Mouse (Mus musculus): ENCODE results near the gene D330045A20Rik. TPM values are rescaled to one million over a fixed set of nuclear protein-coding genes. Genes with fewer than 3 reads are reported as not detected.

Gene D330045A20Rik
- polyA plus RNA-seq, 1 experiment from 2014 or later, result 1.5 TPM

DNA sequence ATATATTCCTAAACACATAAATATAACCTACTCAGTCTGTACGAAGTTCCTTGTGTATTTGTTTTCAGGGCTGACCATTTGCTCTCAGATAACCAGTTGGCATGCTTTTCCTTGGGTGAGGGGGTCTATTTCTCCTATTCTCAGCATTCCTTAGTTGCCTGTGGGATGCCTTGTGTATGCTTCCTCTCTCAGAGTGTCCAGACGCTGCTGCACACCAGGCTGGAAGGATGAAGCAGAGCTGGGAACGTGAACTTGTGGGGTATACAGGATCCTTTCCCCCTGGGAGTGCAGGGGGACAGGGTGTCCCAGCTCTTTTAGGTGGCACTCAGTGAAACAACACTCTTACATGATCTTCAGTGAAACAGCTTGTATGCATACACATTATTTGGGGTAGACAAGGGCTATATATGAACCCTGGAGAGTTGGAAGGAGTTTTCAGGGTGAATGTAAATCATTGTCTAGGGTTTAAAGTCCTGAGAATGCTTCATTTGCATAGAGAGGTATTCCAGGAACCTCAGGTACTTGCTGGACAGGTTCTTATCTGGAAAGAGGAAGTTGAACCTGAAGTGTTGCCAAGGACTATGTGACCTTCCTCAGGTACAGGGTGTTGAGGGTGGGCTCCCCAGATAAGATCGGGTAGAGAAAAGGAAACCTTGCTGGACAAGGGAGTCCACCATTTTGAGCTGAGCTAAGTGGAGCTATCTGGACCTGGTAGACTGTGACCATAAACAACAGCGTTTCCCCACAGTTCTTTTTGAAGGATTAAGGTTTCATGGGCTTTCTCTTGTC, 44.3 kb downstream of the D330045A20Rik start:
- no peaks in the 10 kb centered on the region for H3K9me3 ChIP-seq (ENCODE audit: control insufficient read depth, low read length)
- H3K9ac ChIP-seq (replicated peaks; ENCODE audit: low read depth, low read length), result no peak overlapping the region
- H3K27me3 ChIP-seq (replicated peaks; ENCODE audit: control insufficient read depth, insufficient read depth, low read length), result no peaks in the 10 kb centered on the region
- no peaks in the 10 kb centered on the region for H3K4me1 ChIP-seq (replicated peaks; ENCODE audit: control insufficient read depth, insufficient read depth, low read length)
- WGBS, result 70% methylated on average over 5 of the region's 5 CpGs
- no peaks in the 10 kb centered on the region for H3K36me3 ChIP-seq (ENCODE audit: control insufficient read depth, insufficient read depth)
- H3K27ac ChIP-seq (ENCODE audit: low read length), result no peak overlapping the region
- H3K4me2 ChIP-seq (ENCODE audit: low read length), result no peak overlapping the region
- no peak for ATAC-seq
- H3K4me3 ChIP-seq (replicated peaks; ENCODE audit: low read length), result no peak overlapping the region

DNA sequence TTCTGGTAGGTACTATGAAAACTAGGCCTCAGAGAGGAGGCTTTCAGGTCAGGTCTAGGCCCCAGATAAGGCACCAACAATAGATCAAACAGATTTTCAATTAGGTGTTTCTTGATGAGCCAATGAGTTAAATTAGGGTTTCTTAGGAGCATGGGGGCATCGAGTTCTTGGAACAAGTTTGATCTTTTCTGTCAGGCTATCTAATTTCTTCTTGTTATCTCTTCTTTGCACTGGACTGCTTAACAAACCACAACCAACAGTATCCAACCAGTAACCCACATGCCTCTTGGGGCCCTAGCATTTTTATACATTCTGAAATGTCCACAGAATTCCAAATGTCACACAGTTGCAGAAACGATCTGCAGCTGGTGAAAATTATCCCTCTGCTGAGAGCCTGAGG, 45.6 kb downstream of the D330045A20Rik start:
- ATAC-seq, result no peak
- WGBS, result 92% methylated on average over 2 of the region's 2 CpGs

DNA sequence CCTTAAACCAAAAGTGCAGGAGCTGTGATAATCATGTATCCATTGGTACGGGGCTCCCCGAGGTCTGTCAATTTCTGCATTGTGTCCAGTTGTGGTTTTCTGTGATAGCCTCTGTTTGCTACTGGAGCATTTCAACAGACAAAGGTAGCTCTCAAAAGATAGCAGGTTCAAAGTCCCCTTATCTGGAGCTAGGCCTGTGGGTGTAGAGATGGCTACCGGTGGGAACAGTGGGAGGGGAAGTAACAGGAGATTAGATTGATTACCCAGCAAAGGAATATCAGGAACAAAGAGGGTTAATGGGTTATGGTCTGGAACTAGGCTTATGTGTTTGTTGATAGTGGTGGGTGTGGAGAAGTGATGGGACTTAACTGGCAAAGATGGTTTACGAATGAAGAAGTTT, 46.8 kb downstream of the D330045A20Rik start:
- H3K4me1 ChIP-seq (replicated peaks; ENCODE audit: control insufficient read depth, insufficient read depth, low read length), result no peaks in the 10 kb centered on the region

More for the DNA sequence above, 45.6 kb downstream of the D330045A20Rik start:
- no peak overlapping the region for H3K4me2 ChIP-seq (ENCODE audit: low read length)
- H3K4me1 ChIP-seq (replicated peaks; ENCODE audit: control insufficient read depth, insufficient read depth, low read length), result no peaks in the 10 kb centered on the region
- no peak overlapping the region for H3K9ac ChIP-seq (replicated peaks; ENCODE audit: low read depth, low read length)
- H3K27ac ChIP-seq (ENCODE audit: low read length), result no peak overlapping the region
- no peaks in the 10 kb centered on the region for H3K27me3 ChIP-seq (replicated peaks; ENCODE audit: control insufficient read depth, insufficient read depth, low read length)
- no peaks in the 10 kb centered on the region for H3K9me3 ChIP-seq (ENCODE audit: control insufficient read depth, low read length)
- no peak overlapping the region for H3K4me3 ChIP-seq (replicated peaks; ENCODE audit: low read length)
- H3K36me3 ChIP-seq (ENCODE audit: control insufficient read depth, insufficient read depth), result no peaks in the 10 kb centered on the region

DNA sequence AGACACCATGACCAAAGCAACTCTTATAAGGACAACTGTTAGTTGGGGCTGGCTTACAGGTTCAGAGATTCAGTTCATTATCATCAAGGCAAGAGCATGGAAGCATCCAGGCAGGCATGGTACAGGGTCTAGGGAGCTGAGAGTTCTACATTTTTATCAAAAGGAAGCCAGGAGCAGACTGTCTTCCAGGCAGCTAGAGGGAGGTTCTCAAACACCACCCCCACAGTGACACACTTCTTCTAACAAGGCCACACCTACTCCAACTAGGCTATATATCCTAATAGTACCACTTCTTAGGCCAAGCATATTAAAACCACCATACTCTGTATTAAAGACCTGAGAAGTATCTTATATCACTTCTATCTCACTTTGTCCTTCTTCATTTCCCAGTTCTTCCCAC, 49.5 kb downstream of the D330045A20Rik start:
- H3K27ac ChIP-seq (ENCODE audit: low read length), result no peak overlapping the region
- H3K9ac ChIP-seq (replicated peaks; ENCODE audit: low read depth, low read length), result no peak overlapping the region
- ATAC-seq, result no peak
- no peak overlapping the region for H3K4me2 ChIP-seq (ENCODE audit: low read length)
- H3K9me3 ChIP-seq (ENCODE audit: control insufficient read depth, low read length), result no peaks in the 10 kb centered on the region
- H3K4me1 ChIP-seq (replicated peaks; ENCODE audit: control insufficient read depth, insufficient read depth, low read length), result no peaks in the 10 kb centered on the region
- H3K4me3 ChIP-seq (replicated peaks; ENCODE audit: low read length), result no peak overlapping the region
- H3K36me3 ChIP-seq (ENCODE audit: control insufficient read depth, insufficient read depth), result no peaks in the 10 kb centered on the region
- H3K27me3 ChIP-seq (replicated peaks; ENCODE audit: control insufficient read depth, insufficient read depth, low read length), result no peaks in the 10 kb centered on the region

More for the DNA sequence above, 46.8 kb downstream of the D330045A20Rik start:
- Histone ChIP-seq H3K27ac (ENCODE audit: low read length) (no peak overlapping the region), H3K27me3 (replicated peaks; ENCODE audit: control insufficient read depth, insufficient read depth, low read length) (no peaks in the 10 kb centered on the region), H3K9me3 (ENCODE audit: control insufficient read depth, low read length) (no peaks in the 10 kb centered on the region), H3K4me3 (replicated peaks; ENCODE audit: low read length) (no peak overlapping the region), H3K36me3 (ENCODE audit: control insufficient read depth, insufficient read depth) (no peaks in the 10 kb centered on the region), H3K9ac (replicated peaks; ENCODE audit: low read depth, low read length) (no peak overlapping the region), H3K4me2 (ENCODE audit: low read length) (no peak overlapping the region)
- WGBS, result 91% methylated on average over 4 of the region's 4 CpGs
- no peak for ATAC-seq

DNA sequence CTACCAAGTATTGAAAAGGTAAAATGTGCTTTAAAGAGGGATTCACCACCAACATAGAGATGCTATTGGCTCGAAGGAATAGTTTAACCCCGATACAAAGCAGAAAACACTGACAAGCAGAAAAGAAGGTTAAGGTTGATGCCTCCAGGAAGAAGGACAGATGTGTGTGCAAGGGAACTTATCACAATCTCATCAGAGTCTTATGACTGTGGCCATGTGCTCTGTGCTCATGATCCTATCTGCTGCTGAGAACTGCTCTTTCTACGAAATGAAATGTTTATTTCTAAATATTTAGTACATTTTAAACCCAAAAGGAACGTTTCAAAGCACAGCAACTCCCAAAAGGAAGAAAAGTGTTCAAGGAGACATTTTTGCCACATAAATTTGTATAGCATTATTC, 52.1 kb downstream of the D330045A20Rik start:
- no peak overlapping the region for H3K9ac ChIP-seq (replicated peaks; ENCODE audit: low read depth, low read length)
- no peaks in the 10 kb centered on the region for H3K9me3 ChIP-seq (ENCODE audit: control insufficient read depth, low read length)
- H3K27ac ChIP-seq (ENCODE audit: low read length), result no peak overlapping the region
- no peak for ATAC-seq
- no peaks in the 10 kb centered on the region for H3K27me3 ChIP-seq (replicated peaks; ENCODE audit: control insufficient read depth, insufficient read depth, low read length)
- no peak overlapping the region for H3K4me3 ChIP-seq (replicated peaks; ENCODE audit: low read length)
- WGBS, result 78% methylated on average over 4 of the region's 4 CpGs
- no peaks in the 10 kb centered on the region for H3K4me1 ChIP-seq (replicated peaks; ENCODE audit: control insufficient read depth, insufficient read depth, low read length)
- H3K4me2 ChIP-seq (ENCODE audit: low read length), result no peak overlapping the region
- no peaks in the 10 kb centered on the region for H3K36me3 ChIP-seq (ENCODE audit: control insufficient read depth, insufficient read depth)

DNA sequence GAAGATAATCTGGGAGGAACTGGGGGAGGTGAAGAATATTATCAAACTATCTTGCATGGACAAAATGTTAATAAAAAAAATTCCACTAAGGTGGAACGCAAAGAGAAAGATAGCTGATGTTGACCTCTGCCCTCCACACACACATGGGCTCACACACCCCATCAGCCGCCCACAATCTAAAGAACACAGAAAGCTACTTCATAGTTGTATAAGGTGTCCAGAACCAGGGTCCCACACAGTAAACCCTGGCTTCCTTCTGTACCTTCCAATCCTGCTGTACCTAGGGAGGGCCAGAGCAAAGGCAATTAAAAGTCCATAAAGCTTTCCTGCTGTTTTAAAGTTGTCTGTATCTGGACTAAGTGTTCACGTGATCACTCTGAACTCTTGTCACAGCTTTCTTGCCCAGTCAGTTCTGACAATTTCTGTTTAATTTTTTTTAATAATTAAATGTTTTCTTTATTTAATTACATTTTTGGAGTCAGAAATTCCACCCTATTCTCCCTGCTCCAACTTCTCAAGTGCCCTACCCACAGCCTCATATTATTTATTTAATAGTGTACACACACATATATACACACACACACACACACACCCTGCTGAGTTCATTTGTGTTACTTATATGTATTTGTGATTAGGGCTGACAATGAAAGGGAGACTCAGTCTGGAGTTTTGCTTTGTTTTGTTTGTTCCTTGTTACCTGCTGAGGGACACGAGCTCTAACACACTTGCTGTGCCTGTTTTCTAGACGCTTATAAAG, 57.7 kb downstream of the D330045A20Rik start:
- no peak overlapping the region for H3K27ac ChIP-seq (ENCODE audit: low read length)
- no peaks in the 10 kb centered on the region for H3K4me1 ChIP-seq (replicated peaks; ENCODE audit: control insufficient read depth, insufficient read depth, low read length)
- H3K27me3 ChIP-seq (replicated peaks; ENCODE audit: control insufficient read depth, insufficient read depth, low read length), result no peaks in the 10 kb centered on the region
- ATAC-seq, result no peak
- WGBS, result 86% methylated on average over 5 of the region's 5 CpGs
- no peaks in the 10 kb centered on the region for H3K9me3 ChIP-seq (ENCODE audit: control insufficient read depth, low read length)
- H3K4me3 ChIP-seq (replicated peaks; ENCODE audit: low read length), result no peak overlapping the region
- H3K9ac ChIP-seq (replicated peaks; ENCODE audit: low read depth, low read length), result no peak overlapping the region
- H3K36me3 ChIP-seq (ENCODE audit: control insufficient read depth, insufficient read depth), result no peaks in the 10 kb centered on the region
- H3K4me2 ChIP-seq (ENCODE audit: low read length), result no peak overlapping the region

DNA sequence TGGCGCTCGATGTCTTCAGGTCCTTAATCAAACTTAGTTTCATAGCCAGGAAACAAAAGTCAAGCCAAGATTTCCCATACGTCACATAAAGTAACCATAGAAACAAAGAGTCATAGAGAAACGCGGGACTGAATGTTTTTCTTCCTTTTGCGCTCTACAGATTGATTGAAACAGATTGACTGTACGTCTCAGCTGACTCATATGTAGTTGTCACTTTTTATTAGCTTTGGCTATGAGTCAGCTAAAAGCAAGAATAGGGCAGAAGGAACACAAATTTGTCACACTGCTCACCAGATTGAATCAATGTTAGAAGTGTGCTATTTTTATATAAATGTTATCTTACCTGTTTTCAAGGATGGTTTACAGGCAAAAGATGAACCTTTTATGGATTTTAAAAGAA, 63.6 kb downstream of the D330045A20Rik start:
- Histone ChIP-seq H3K4me2 (ENCODE audit: low read length) (no peak overlapping the region), H3K4me1 (replicated peaks; ENCODE audit: control insufficient read depth, insufficient read depth, low read length) (no peaks in the 10 kb centered on the region), H3K9me3 (ENCODE audit: control insufficient read depth, low read length) (no peaks in the 10 kb centered on the region), H3K36me3 (ENCODE audit: control insufficient read depth, insufficient read depth) (no peaks in the 10 kb centered on the region), H3K27me3 (replicated peaks; ENCODE audit: control insufficient read depth, insufficient read depth, low read length) (no peaks in the 10 kb centered on the region), H3K27ac (ENCODE audit: low read length) (no peak overlapping the region), H3K9ac (replicated peaks; ENCODE audit: low read depth, low read length) (no peak overlapping the region), H3K4me3 (replicated peaks; ENCODE audit: low read length) (no peak overlapping the region)
- whole genome bisulfite sequencing, result 76% methylated on average over 7 of the region's 7 CpGs
- ATAC-seq, result no peak

DNA sequence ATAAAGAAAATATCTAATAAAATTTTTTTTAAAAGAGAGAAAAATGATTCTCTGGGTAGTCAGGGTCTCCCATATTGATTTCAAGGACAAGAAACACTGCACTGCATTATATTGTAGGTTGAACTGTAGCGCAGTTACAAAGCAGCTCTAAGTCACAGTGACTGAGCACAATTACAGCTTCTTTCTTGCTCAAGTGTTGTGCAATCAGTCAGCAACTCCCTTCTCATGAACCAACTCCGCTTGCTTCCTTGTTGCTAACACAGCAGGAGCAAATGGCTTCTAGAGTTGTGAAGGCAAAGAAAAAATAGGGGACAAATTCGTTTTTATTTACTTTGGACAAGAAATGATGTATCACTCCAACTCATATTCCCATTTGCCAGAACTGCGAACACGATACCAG, 70.3 kb downstream of the D330045A20Rik start:
- Histone ChIP-seq H3K4me3 (replicated peaks; ENCODE audit: low read length) (no peak overlapping the region), H3K27me3 (replicated peaks; ENCODE audit: control insufficient read depth, insufficient read depth, low read length) (no peaks in the 10 kb centered on the region), H3K36me3 (ENCODE audit: control insufficient read depth, insufficient read depth) (no peaks in the 10 kb centered on the region), H3K4me2 (ENCODE audit: low read length) (no peak overlapping the region), H3K4me1 (replicated peaks; ENCODE audit: control insufficient read depth, insufficient read depth, low read length) (no peaks in the 10 kb centered on the region), H3K27ac (ENCODE audit: low read length) (no peak overlapping the region), H3K9ac (replicated peaks; ENCODE audit: low read depth, low read length) (no peak overlapping the region), H3K9me3 (ENCODE audit: control insufficient read depth, low read length) (no peaks in the 10 kb centered on the region)
- 76% methylated on average over 5 of the region's 5 CpGs for WGBS
- ATAC-seq, result no peak

DNA sequence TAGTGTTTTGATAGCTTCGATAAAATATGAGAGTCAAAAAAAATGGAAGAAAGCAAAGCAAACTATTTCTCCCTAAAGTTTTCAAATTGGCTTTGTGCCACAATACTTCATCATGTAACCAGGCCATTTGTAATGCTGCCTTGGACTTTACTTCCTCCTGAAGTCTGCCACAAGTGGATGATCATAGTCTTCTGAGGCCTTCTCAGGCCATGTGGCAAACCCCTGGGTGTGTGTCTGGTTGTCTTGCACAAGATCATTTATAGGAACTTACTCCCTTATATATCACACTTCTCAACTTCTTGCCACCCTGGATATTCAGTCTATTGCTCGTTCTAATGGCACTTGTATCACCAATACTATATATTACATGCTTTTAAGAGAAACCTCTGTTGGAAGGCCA, 71.9 kb downstream of the D330045A20Rik start:
- 84% methylated on average over 2 of the region's 2 CpGs for WGBS
- no peaks in the 10 kb centered on the region for H3K27me3 ChIP-seq (replicated peaks; ENCODE audit: control insufficient read depth, insufficient read depth, low read length)
- no peaks in the 10 kb centered on the region for H3K4me1 ChIP-seq (replicated peaks; ENCODE audit: control insufficient read depth, insufficient read depth, low read length)
- H3K4me2 ChIP-seq (ENCODE audit: low read length), result no peak overlapping the region
- H3K9ac ChIP-seq (replicated peaks; ENCODE audit: low read depth, low read length), result no peak overlapping the region
- H3K36me3 ChIP-seq (ENCODE audit: control insufficient read depth, insufficient read depth), result no peaks in the 10 kb centered on the region
- no peak for ATAC-seq
- no peaks in the 10 kb centered on the region for H3K9me3 ChIP-seq (ENCODE audit: control insufficient read depth, low read length)
- no peak overlapping the region for H3K4me3 ChIP-seq (replicated peaks; ENCODE audit: low read length)
- H3K27ac ChIP-seq (ENCODE audit: low read length), result no peak overlapping the region

Data from forebrain, embryonic 16.5 days (tissue).